Mouse (Mus musculus) E14TG2a.4 (cell line): ENCODE results near the gene Mrps34.

Source experiments
- CTCF ChIP-seq: conservative IDR thresholded peaks from 2 replicates; pipeline ENCODE4 v1.5.1; 2014; ENCODE audit warnings: low read length
- NANOG ChIP-seq: IDR thresholded peaks from 2 replicates; pipeline ENCODE4 v1.6.1; 2014; ENCODE audit warnings: borderline replicate concordance, low read length, mixed read lengths

- TF ChIP-seq CTCF (no peak), NANOG (no peak)
Observed at GRCm38 (mm10) chr17:24903767-24904166, 8.9 kb downstream of the Mrps34 start.
